Mouse (Mus musculus): ENCODE measurements around the gene Fbl. TPM values are rescaled to one million over a fixed set of nuclear protein-coding genes. Genes with fewer than 3 reads are reported as not detected.

The Fbl gene
- polyA plus RNA-seq, 1 experiment from 2014 or later: 167 TPM

DNA sequence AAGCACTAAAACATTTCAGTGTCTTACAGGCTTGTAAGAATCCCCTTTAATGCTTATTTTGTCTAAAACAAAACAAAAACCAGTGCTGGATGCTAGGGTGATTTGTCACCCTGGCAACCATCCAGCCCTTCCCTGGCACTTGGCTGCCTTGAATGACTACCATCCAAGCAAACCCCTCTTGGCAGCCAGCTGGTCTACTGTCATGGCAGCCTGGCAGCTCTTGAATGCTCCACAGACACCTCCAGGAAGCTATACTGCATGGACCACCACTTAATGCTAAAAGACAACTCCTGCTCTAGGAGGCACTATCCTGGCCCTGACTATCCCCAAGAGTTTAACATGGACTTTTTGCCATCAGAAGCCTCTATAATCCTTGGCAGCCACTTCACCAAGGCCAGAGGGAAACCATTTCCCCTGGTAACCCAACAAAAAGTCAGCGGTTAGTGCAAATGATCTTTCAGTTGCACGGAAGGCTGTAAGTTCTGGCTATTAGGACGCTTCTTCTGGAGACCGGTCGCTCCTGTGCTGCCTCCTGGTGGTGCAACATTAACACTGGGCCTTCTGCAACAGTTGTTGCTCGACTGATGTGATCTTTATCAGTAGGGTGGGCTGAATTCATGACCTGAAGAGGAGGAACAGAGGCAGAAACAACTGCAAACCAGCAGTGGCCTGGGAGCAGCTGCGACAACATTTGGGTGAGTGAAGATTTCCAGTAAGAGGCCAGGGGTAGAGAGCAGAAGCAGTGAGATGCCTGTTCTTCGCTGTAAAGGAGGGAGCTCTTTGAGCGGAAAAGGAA, 992 bp upstream of the Fbl start:
- no peaks in the 10 kb centered on the region for H3K27me3 ChIP-seq
- H3K27ac ChIP-seq: peak overlapping the region; percentile 89
- H3K4me2 ChIP-seq: peak overlapping the region; percentile 79
- ATAC-seq (ENCODE audit: insufficient number of reproducible peaks, insufficient read depth, low FRiP score, low TSS enrichment, low read depth): no peak
- no peaks in the 10 kb centered on the region for H3K9me3 ChIP-seq
- no peaks in the 10 kb centered on the region for H3K36me3 ChIP-seq
- H3K4me3 ChIP-seq: peak overlapping the region; percentile 70
- peaks cover 27% of the 10 kb centered on the region for H3K4me1 ChIP-seq
- H3K9ac ChIP-seq: peak overlapping the region; percentile 90
- WGBS: 7% methylated on average over 9 of the region's 9 CpGs

DNA sequence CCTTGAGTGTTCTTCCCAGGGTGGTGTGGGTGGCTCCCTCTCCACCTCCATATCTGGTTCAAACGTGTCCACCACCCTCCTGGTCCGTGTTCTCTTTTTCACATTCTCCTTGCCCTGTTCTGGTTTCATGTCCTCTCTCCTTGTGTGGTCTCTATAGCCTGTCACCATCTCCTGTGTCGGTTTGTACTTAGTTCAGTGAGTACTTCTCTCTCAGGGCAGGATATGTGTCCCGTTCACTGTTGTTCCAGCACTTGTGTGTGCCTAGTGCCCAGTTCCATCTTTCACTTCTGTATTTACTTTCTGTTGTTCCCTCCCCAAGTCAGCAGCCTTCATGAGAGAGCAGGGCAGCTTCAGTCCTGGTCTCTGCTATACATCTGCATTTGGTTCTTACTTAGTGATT, 5.8 kb downstream of the Fbl start:
- no peak overlapping the region for H3K4me3 ChIP-seq
- peaks cover 20% of the 10 kb centered on the region for H3K4me1 ChIP-seq
- H3K4me2 ChIP-seq: no peak overlapping the region
- no peaks in the 10 kb centered on the region for H3K27me3 ChIP-seq
- H3K27ac ChIP-seq: no peak overlapping the region
- WGBS: 82% methylated on average over 4 of the region's 4 CpGs
- no peak for ATAC-seq (ENCODE audit: insufficient number of reproducible peaks, insufficient read depth, low FRiP score, low TSS enrichment, low read depth)
- peaks cover 39% of the 10 kb centered on the region for H3K36me3 ChIP-seq
- 0 out of 2 replicates have a peak overlapping the region, but pooled peaks have one; percentile 2 for H3K9ac ChIP-seq
- no peaks in the 10 kb centered on the region for H3K9me3 ChIP-seq

DNA sequence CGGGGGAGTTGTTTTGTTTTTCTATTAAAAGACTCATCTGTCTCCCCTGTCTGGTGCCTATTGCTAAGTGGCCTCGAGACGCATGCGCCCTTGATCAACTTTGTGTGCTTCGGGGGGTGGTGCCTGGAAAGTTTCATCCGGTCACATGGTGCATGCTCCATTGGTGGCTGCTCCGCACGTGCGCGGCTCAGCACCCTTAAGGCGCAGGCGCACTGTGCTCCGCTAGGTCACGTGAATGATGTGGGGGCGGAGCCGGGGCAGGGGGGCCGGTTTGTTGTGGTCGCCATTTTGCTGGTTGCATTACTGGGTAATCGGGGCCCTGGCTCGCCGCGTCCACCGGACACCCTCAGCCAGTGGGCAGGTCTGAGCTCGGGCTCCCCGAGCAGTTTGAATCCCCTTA, 9.7 kb downstream of the Fbl start, which contains the start of gene Dyrk1b:
TSS of gene Dyrk1b (plus strand) at position 242 of the 400 bp plus-strand sequence.
- Histone ChIP-seq H3K27me3 (no peaks in the 10 kb centered on the region), H3K9me3 (no peaks in the 10 kb centered on the region), H3K27ac (peak within 1 kb of the TSS; percentile 90), H3K36me3 (peaks cover 70% of the 10 kb centered on the region), H3K4me3 (peak within 1 kb of the TSS; percentile 93), H3K9ac (peak within 1 kb of the TSS; percentile 86), H3K4me2 (peak within 1 kb of the TSS; percentile 91), H3K4me1 (peaks cover 15% of the 10 kb centered on the region)
- ATAC-seq (ENCODE audit: insufficient number of reproducible peaks, insufficient read depth, low FRiP score, low TSS enrichment, low read depth): peak; percentile 84
- under 1% methylated on average over 25 of the region's 25 CpGs for WGBS

DNA sequence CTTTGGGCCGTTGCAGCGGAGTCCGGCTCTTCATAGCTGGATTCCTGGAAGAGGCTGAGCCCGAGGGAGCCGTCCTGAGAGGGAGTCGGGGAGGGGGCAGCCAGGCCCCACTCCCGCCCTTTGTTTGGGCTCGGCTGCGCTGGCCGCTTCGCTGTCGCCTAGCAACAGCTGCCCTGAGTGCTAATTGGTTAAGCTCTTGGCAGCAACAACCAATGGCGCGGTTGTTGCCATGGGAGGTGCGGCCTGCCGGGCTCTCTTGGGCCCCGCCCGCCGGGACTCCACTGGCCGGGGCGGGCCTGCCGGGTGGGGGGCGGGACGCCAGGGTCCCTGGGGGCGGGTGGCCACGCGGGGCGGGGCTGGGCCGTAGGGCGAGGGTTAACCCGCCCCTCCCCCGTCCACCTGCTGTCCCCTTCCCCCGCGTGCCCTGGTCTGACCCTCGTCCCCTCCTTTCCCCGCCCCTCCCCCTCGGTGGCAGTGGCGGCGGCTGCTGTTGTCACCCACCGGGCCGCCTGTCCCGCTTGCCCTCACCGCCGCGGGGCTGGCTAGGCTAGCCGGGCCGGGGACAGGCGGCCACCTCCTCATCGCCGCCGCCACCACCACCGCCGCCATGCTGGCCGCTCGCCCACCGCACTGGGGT, 10.3 kb downstream of the Fbl start:
- H3K9me3 ChIP-seq: no peaks in the 10 kb centered on the region
- H3K4me3 ChIP-seq: peak overlapping the region; percentile 93
- H3K27ac ChIP-seq: peak overlapping the region; percentile 90
- H3K36me3 ChIP-seq: peaks cover 75% of the 10 kb centered on the region
- H3K4me1 ChIP-seq: peaks cover 15% of the 10 kb centered on the region
- ATAC-seq (ENCODE audit: insufficient number of reproducible peaks, insufficient read depth, low FRiP score, low TSS enrichment, low read depth): peak; percentile 93
- peak overlapping the region; percentile 86 for H3K9ac ChIP-seq
- H3K27me3 ChIP-seq: no peaks in the 10 kb centered on the region
- WGBS: under 1% methylated on average over 52 of the region's 56 CpGs
- H3K4me2 ChIP-seq: peak overlapping the region; percentile 91

DNA sequence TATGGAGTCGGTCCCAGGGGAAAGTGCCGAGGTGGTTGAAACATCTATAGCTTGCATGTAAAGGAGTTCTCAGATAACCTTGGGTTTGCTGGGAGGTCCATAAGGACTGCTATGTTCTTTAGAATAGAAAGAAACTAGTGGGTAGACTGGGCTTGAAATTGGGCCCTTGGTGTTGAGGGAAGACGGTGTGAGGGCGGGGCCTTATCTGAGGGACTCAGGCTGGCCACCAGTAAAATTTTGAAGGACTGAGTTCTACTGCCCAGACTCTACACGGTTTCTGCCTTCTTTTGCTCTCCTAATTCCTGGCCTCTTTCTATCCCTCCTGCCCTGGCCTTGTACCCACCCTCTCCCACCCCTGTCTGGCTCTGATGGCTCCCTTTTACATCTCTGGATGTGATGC, 11.4 kb downstream of the Fbl start:
- no peaks in the 10 kb centered on the region for H3K27me3 ChIP-seq
- H3K4me2 ChIP-seq: peak overlapping the region; percentile 91
- peaks cover 75% of the 10 kb centered on the region for H3K36me3 ChIP-seq
- H3K9ac ChIP-seq: peak overlapping the region; percentile 86
- H3K9me3 ChIP-seq: no peaks in the 10 kb centered on the region
- no peak overlapping the region for H3K27ac ChIP-seq
- ATAC-seq (ENCODE audit: insufficient number of reproducible peaks, insufficient read depth, low FRiP score, low TSS enrichment, low read depth): no peak
- peak overlapping the region; percentile 93 for H3K4me3 ChIP-seq
- H3K4me1 ChIP-seq: peaks cover 15% of the 10 kb centered on the region
- 71% methylated on average over 5 of the region's 5 CpGs for WGBS

DNA sequence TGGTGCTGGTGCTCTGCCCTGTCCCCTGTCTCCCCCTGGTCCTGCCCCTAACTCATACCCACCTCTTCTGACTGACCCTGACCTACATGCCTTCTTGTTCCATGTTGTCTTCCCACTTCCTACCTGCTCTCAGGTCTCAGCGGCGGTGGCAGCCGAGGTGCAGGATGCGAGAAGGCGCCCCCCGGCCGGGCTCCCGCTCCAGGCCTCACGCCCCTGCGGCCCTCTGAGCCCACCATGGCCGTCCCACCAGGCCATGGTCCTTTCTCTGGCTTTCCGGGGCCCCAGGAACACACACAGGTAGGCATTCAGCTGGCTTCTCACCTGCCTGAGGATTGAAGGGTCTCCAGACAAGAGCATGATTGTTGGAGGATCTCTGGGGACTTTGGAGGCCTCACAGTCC, 11.9 kb downstream of the Fbl start:
- Histone ChIP-seq H3K4me2 (peak overlapping the region; percentile 91; the same call in 1 of the 2 replicates), H3K27ac (no peak overlapping the region), H3K4me3 (peak overlapping the region; percentile 93), H3K27me3 (no peaks in the 10 kb centered on the region), H3K4me1 (peaks cover 15% of the 10 kb centered on the region), H3K36me3 (peaks cover 75% of the 10 kb centered on the region), H3K9me3 (no peaks in the 10 kb centered on the region), H3K9ac (peak overlapping the region; percentile 86; the same call in 1 of the 2 replicates)
- ATAC-seq (ENCODE audit: insufficient number of reproducible peaks, insufficient read depth, low FRiP score, low TSS enrichment, low read depth): no peak
- WGBS: 97% methylated on average over 12 of the region's 12 CpGs

DNA sequence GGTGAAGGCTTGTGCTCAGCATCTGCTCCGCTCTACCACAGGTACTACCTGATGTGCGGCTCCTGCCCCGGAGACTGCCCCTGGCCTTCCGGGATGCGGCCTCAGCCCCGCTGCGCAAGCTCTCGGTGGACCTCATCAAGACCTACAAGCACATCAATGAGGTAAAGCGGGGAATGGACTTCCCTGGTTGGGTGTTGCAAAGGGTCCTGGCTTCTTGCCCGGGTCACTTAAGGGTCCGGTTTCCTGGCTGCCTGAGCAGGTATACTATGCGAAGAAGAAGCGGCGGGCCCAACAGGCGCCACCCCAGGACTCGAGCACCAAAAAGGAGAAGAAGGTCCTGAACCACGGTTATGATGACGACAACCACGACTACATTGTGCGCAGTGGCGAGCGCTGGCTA, 12.8 kb downstream of the Fbl start:
- Histone ChIP-seq H3K4me2 (no peak overlapping the region), H3K36me3 (peaks cover 75% of the 10 kb centered on the region), H3K9ac (no peak overlapping the region), H3K4me1 (peaks cover 15% of the 10 kb centered on the region), H3K4me3 (no peak overlapping the region), H3K27me3 (no peaks in the 10 kb centered on the region), H3K27ac (no peak overlapping the region), H3K9me3 (no peaks in the 10 kb centered on the region)
- ATAC-seq (ENCODE audit: insufficient number of reproducible peaks, insufficient read depth, low FRiP score, low TSS enrichment, low read depth): no peak
- 96% methylated on average over 22 of the region's 22 CpGs for WGBS

DNA sequence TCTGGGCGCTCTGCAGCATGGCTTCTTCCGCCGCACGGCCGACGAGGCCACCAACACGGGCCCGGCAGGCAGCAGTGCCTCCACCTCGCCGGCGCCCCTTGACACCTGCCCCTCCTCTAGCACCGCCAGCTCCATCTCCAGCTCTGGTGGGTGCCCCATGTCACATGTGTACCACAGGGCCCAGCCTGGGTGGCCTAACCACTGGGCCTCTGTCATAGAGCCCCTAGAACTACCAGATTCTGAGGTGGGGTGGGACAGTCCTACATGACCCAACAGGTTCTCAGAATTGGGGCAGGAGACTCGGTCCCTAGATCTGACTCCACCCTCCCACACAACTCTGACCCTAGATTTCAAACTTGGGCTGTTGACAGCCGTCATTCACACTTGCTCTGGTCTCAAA, 16.4 kb downstream of the Fbl start:
- Histone ChIP-seq H3K9me3 (no peaks in the 10 kb centered on the region), H3K9ac (no peak overlapping the region), H3K27ac (no peak overlapping the region), H3K27me3 (no peaks in the 10 kb centered on the region), H3K4me2 (no peak overlapping the region), H3K36me3 (peaks cover 97% of the 10 kb centered on the region), H3K4me1 (peaks cover 6% of the 10 kb centered on the region), H3K4me3 (no peak overlapping the region)
- ATAC-seq (ENCODE audit: insufficient number of reproducible peaks, insufficient read depth, low FRiP score, low TSS enrichment, low read depth): no peak
- WGBS: 96% methylated on average over 14 of the region's 14 CpGs

DNA sequence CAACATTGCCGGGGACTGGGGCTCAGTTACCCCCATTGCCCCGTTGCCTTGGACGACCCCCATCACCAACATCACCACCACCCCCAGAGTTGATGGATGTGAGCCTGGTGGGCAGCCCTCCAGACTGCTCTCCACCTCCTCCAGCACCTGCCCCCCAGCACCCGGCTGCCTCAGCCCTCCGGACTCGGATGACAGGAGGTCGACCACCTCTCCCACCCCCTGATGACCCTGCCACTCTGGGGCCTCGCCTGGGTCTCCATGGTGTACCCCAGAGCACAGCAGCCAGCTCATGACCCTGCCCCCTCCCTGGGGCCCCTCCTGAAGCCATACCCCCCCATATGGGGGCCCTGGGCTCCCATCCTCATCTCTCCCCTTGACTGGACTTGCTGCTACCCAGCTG, 17.1 kb downstream of the Fbl start:
- H3K4me1 ChIP-seq: no peaks in the 10 kb centered on the region
- H3K27me3 ChIP-seq: no peaks in the 10 kb centered on the region
- H3K4me3 ChIP-seq: no peak overlapping the region
- H3K9ac ChIP-seq: no peak overlapping the region
- 88% methylated on average over 8 of the region's 8 CpGs for WGBS
- H3K4me2 ChIP-seq: no peak overlapping the region
- peaks cover 99% of the 10 kb centered on the region for H3K36me3 ChIP-seq
- no peak overlapping the region for H3K27ac ChIP-seq
- H3K9me3 ChIP-seq: no peaks in the 10 kb centered on the region
- ATAC-seq (ENCODE audit: insufficient number of reproducible peaks, insufficient read depth, low FRiP score, low TSS enrichment, low read depth): no peak

DNA sequence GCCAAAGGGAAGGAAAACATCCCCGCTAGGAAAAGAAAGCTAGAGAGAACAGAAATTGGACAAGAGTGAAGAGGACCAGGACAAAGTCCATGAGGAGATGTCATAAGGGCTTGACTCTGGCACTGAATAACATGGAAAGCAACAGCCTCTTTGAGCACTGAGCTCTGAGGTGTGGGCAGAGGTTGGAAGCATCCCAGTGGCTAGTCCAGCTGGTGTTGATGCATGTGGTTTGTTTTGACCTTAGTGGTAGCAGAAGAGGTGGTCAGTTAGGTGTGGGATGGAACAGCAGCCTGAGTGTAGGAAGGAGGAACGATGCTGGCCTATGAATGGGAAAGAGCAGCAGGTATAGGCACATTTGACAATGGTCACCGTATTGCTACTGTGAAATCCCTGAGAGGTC, 22.0 kb downstream of the Fbl start:
- Histone ChIP-seq H3K9me3 (no peaks in the 10 kb centered on the region), H3K4me2 (no peak overlapping the region), H3K4me3 (no peak overlapping the region), H3K9ac (no peak overlapping the region), H3K36me3 (peaks cover 86% of the 10 kb centered on the region), H3K4me1 (no peaks in the 10 kb centered on the region), H3K27ac (no peak overlapping the region), H3K27me3 (no peaks in the 10 kb centered on the region)
- ATAC-seq (ENCODE audit: insufficient number of reproducible peaks, insufficient read depth, low FRiP score, low TSS enrichment, low read depth): no peak
- WGBS: 97% methylated on average over 3 of the region's 3 CpGs

DNA sequence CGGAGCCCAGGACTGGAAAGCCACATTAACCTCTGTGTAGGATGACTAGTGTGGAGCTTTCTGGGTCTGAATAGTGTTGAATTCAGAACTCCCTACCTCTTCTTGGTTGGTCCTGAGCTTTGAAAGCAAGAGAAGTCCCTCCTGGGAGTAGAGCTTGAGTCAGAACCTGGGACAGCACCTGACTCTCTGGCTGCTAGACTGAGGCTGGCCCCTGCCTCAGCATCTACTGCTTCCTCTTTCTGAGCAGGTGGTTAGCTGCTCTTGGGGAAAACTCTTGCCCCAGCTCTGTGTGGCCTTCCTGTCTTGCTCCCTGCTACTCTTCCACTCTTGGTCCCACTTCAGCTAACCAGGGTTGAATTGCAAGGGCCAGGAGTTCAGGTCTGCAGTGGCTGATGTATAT, 22.4 kb downstream of the Fbl start:
- 97% methylated on average over 1 of the region's 1 CpGs for WGBS
- Histone ChIP-seq H3K36me3 (peaks cover 86% of the 10 kb centered on the region), H3K4me2 (no peak overlapping the region), H3K4me3 (no peak overlapping the region), H3K27ac (no peak overlapping the region), H3K9ac (no peak overlapping the region), H3K4me1 (no peaks in the 10 kb centered on the region), H3K9me3 (no peaks in the 10 kb centered on the region), H3K27me3 (no peaks in the 10 kb centered on the region)
- ATAC-seq (ENCODE audit: insufficient number of reproducible peaks, insufficient read depth, low FRiP score, low TSS enrichment, low read depth): no peak

Data from embryonic facial prominence, embryonic 13.5 days (tissue).